Mouse (Mus musculus) embryo, embryonic 11 days (tissue): ENCODE measurements around the gene Rbm6.

Experiments
- DNase-seq: peaks from one replicate; pipeline ENCODE4 v3.0.0-alpha.2; 2015

Rbm6 gene

GRCm38 (mm10) chr9:107872350-107873098, 513 bp downstream of the Rbm6 start:
- peak; percentile 99 for DNase-seq

- no peak for DNase-seq
Measured at GRCm38 (mm10) chr9:107866081-107866480, 7.0 kb downstream of the Rbm6 start.

DNA sequence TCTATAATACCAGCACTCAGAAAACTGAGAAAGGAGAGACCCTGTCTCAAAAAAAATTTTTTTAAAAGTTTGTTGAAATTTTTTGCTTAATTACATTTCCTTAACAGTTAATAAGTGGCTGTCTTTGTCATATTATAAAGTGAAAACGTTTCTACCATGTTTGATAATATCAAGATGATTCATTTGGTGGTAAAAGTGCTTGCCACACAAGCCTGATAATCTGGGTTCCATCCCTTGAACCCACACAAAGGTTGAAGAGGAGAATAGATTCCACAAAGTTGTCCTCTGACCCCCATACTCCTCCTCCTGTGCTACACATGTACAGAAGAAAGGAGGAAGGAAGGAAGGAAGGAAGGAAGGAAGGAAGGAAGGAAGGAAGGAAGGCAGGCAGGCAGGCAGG, 8.5 kb downstream of the Rbm6 start:
- DNase-seq, result no peak

DNA sequence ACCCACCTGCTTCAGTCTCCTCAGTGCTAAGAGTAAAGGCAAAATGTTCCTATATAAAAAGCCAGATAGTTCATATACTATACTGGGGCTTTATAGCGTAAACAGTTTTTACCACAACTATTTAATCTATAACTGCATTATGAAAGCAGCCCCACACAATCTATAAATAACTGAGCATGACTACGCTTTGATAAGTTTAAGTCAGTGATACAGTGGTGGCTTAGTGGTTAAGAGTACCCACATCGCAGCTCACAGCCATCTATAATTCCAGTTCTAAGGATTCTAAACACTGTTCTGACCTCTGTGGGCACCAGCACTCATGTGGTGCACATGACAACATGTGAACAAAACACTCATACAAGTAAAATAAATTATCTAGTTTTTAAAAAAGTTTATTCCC, 14.7 kb downstream of the Rbm6 start:
- no peak for DNase-seq

- no peak for DNase-seq
Measured at GRCm38 (mm10) chr9:107848922-107849321, 24.1 kb downstream of the Rbm6 start.

- no peak for DNase-seq
Measured at GRCm38 (mm10) chr9:107842709-107843108, 30.3 kb downstream of the Rbm6 start.

GRCm38 (mm10) chr9:107838869-107839268, 34.2 kb downstream of the Rbm6 start:
- DNase-seq, result no peak

DNA sequence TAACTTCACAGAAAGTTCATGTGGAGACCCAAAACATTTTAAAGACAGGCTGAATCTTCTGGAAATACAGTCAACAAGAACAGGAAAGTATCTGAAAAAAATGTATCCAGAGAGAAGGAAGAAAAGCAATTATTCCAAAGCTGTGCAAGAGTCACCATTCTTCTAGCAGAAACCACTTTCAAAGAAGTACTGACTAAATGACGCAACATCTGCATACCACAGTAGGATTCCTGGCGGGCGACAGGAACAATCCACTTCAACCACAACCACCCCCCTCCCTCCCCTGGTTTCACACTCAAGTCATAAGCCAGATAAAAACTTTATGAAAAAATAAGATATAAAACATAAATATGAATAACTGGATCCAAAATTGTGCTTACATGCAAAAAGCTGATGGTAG, 39.2 kb downstream of the Rbm6 start:
- DNase-seq, result no peak

- no peak for DNase-seq
Measured at GRCm38 (mm10) chr9:107831765-107832164, 41.3 kb downstream of the Rbm6 start.

DNA sequence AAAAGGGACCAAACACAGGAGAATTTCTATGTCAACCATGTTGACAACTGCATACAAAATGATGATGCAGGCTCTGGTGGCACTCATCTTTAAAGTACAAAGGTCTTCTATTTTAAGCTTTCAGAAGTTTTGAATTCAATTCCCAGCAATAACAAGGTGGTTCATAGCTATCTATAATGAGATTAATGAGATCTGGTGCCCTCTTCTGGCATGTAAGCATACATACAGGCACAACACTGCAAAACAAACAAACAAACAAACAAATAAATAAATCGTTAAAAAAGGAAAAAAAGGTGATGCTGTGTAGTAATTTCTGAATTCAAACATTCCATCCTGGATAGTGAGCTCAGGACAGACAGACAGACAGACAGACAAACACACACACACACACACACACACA, 60.9 kb downstream of the Rbm6 start:
- no peak for DNase-seq

- DNase-seq, result no peak
Measured at GRCm38 (mm10) chr9:107810985-107811384, 62.1 kb downstream of the Rbm6 start.

GRCm38 (mm10) chr9:107791714-107792113, 81.3 kb downstream of the Rbm6 start:
- no peak for DNase-seq

DNA sequence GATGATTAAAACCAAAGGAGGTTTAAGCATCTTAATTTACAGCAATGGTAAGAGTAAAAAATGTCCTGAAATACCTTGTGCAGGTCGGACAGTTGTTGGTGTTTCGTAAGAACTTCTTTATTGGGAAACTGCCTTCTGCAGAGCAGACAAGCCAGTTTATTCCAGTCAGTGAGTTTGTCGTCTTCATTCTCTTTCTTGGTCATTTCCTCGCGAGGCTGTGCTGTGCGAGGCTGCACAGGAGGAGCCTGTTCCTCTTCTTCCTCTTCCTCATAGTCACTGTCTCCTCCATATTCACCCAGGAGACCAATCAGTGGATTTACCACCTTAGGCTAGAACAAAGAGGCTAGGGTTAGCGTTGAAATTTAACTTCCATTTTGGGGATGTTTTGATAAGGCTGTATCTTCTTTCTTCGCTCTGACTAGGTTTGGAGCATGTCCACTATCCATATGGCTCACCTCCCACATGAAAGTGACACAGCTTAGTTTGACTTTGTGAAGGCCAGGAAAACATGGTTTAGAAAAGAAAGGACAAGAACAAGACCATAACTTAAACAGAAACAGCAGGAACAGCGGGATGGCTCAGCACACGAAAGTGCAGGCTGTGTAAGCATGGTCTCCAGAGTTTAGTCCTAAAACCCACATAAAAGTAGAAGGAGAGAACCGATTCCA, 90.4 kb downstream of the Rbm6 start:
- DNase-seq, result no peak

DNA sequence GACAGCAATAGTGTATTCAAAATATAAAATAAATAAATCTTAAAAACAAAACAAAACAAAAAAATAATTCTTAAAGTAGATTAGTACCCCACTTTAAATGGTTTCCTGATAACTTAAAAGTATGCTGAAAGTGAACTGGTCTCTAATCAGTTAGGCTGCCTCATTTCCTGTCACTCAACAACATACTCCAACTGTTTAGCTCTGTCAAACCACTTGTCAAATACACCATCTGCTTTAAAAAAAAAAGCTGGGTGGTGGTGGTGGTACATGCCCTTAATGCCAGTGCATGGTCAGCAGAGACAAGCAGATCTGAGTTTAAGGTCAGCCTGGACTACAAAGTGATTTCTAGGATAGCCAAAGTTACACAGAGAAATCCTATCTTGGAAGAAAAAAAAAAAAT, 96.2 kb downstream of the Rbm6 start:
- no peak for DNase-seq

- no peak for DNase-seq
Measured at GRCm38 (mm10) chr9:107774411-107774810, 98.6 kb downstream of the Rbm6 start.

DNA sequence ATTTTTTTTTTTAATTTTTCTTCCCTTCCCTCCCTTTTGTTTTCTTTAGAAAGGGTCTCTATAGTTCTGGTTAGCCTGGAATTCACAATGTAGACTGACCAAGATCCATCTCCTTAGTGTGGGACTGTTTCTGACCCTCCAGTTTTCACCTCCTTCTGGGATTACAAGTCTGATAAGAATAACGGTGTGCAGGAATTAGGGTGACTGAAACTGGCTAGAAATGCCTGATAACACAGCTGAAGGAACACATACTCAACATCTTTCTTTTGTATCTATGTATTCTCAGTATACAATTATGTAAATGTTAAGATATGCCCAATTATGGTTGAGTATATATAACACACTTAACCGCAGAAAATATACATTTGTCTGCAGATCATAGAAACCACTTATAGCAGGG, 101.3 kb downstream of the Rbm6 start:
- DNase-seq, result no peak

- DNase-seq, result peak; percentile 97
Measured at GRCm38 (mm10) chr9:107770374-107771290, 102.4 kb downstream of the Rbm6 start, which contains the start of gene Rbm5. Rbm5 (minus strand) TSS chr9:107770996.

- no peak for DNase-seq
Measured at GRCm38 (mm10) chr9:107770037-107770373, 103.0 kb downstream of the Rbm6 start.

GRCm38 (mm10) chr9:107769445-107770000, 103.5 kb downstream of the Rbm6 start:
- no peak for DNase-seq

- DNase-seq, result no peak
Measured at GRCm38 (mm10) chr9:107768851-107769250, 104.2 kb downstream of the Rbm6 start.

GRCm38 (mm10) chr9:107759593-107759992, 113.4 kb downstream of the Rbm6 start:
- no peak for DNase-seq

DNA sequence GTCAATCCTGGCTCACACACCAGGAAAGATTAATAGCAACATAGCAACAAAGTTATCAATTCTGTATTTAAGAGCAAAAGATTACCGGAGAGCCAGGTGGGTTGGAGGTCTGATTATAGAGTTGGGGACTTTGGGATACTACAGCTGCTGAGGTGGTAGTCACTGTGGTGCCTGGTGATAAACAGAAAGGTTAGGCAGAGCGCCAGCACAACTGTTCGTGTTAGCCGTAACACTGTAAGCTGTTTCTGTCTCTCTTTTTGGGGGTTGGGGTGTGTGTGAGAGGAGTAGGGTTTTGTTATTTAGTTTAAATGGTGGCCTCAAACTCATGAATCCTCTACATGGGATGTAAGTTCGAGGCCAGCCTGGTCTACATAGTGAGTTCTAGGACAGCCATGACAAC, 122.7 kb downstream of the Rbm6 start:
- no peak for DNase-seq

DNA sequence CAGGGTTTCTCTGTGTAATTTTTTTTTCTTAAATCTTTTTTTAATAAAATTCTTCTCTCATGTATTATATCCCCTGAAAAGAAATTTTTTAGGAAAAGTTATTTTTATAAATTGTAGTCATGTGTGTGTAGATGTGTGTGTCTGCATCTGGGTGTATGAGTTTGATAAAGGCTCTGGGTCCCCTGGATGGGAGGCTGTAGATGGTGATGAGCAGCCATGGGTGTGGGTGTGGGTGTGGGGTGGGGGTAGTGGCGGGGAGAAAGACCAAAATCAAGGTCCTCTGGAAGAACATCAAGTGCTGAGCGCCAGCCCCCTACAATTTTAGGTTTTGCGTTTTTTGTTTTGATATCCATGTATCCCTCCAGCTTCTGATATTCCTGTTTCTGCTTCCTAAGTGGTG, 125.0 kb downstream of the Rbm6 start:
- no peak for DNase-seq
